Mouse (Mus musculus) kidney, postnatal 10 days (tissue): ENCODE results near the gene Prrt1.

ENCODE experiments used
- DNase-seq: peaks from one replicate; pipeline ENCODE4 v3.0.0; 2021; ENCODE audit warnings: mixed read lengths

Gene Prrt1

GRCm38 (mm10) chr17:34673139-34673538 lies 43.8 kb downstream of the Prrt1 start:
- DNase-seq = no peak

- no peak for DNase-seq
Observed at GRCm38 (mm10) chr17:34674524-34675204, 45.3 kb downstream of the Prrt1 start.

GRCm38 (mm10) chr17:34675205-34676092 lies 46.1 kb downstream of the Prrt1 start:
- DNase-seq = no peak

GRCm38 (mm10) chr17:34676093-34676460 lies 46.7 kb downstream of the Prrt1 start:
- no peak for DNase-seq

GRCm38 (mm10) chr17:34676671-34677070 lies 47.3 kb downstream of the Prrt1 start:
- DNase-seq = no peak

- DNase-seq = no peak
Observed at GRCm38 (mm10) chr17:34680191-34680590, 50.9 kb downstream of the Prrt1 start.

- DNase-seq = no peak
Observed at GRCm38 (mm10) chr17:34680621-34681020, 51.3 kb downstream of the Prrt1 start.

GRCm38 (mm10) chr17:34681132-34681571 lies 51.8 kb downstream of the Prrt1 start:
- peak; percentile 53 for DNase-seq

- no peak for DNase-seq
Observed at GRCm38 (mm10) chr17:34681881-34682536, 52.7 kb downstream of the Prrt1 start.
